Mouse (Mus musculus) gonadal fat pad, adult 2 months (tissue): ENCODE data around the gene Sparcl1. TPM values are rescaled to one million over a fixed set of nuclear protein-coding genes. Genes with fewer than 3 reads are reported as not detected.

ENCODE experiments used
- DNase-seq: peaks from one replicate; pipeline ENCODE4 v3.0.0-alpha.2; 2012; ENCODE audit warnings: low read depth
- polyA plus RNA-seq: library from polyadenylated mRNA; depleted of rRNA; stranded (reverse); fragments of >200 nt; gene quantifications from 2 replicates; pipeline ENCODE4 v1.2.3, GENCODE M21; 2012; rRNA removed

Gene Sparcl1
- polyA plus RNA-seq: 125 and 148 TPM in 2 replicates

DNA sequence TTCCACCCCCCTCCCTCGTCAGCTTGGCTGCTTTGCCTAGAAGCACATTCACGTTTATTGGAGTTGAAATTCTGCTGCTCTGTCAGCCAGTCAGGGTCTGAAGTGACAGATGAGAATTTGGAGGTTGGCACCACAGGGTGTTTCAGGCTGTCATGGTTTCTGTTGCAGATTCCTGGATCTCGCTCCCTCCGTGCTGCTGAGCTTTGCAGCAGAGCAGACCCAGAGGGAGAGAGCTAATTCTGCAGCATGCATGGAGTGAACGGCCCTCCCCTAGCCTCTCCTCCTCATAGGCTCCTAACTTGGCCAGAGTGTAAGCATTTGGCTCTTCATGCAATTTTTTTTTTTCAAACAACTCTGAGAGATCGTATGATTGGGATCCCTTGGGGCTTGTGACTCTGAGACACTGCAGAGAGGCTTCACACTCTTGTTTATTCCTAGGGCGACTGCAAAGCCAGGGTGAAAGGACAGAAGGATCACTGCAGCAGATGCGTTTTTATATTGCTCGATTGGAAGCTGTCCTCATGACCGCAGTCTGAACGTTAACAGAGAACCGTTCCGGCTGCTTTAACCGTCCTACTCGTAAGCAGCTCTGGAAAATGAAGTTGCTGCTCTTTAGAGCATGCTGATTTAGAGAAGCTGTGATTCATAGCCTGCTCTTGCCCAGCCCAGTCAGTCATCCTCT lies at the start of gene Sparcl1:
Sparcl1 (minus strand) TSS at position 243 of the 682 bp plus-strand sequence.
- no peak for DNase-seq

DNA sequence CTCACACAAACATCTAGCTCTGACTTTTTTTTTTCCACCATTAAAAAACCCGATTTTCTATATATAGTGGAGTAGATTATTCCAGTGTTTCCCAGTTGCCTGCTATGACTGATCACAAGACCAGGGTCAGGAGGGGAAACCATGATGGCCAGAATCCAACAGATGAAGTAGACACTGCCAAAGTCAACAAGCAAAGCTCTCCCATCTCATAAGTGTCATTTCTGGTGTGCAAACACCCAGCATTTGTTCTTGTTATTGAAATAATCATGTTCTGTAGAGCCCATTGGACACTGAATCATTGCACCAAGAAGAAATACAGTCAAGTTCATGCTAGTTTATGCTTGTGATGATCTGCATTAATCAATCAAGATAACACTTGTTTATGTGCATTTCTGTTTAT lies 47.9 kb upstream of the Sparcl1 start:
- DNase-seq: no peak

DNA sequence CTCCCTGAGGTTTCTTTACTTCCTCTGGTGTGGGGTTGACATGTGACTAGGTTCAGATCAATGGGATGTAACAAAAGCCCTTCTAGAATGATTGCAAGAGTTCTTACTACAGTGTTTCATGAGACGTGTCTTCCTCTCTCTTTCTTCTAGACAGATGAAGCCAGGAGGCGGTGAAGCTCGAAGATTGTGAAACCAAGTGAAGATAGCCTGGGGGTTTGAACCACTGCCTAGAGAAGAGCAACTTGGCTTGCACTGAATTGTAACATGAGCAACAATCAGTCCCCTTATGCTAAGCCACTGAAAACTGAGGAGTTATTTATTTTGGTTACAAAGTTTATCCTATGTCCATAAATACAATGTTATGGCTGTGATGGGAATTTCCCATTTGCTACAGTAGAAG lies 47.0 kb upstream of the Sparcl1 start:
- peak; percentile 64 for DNase-seq

DNA sequence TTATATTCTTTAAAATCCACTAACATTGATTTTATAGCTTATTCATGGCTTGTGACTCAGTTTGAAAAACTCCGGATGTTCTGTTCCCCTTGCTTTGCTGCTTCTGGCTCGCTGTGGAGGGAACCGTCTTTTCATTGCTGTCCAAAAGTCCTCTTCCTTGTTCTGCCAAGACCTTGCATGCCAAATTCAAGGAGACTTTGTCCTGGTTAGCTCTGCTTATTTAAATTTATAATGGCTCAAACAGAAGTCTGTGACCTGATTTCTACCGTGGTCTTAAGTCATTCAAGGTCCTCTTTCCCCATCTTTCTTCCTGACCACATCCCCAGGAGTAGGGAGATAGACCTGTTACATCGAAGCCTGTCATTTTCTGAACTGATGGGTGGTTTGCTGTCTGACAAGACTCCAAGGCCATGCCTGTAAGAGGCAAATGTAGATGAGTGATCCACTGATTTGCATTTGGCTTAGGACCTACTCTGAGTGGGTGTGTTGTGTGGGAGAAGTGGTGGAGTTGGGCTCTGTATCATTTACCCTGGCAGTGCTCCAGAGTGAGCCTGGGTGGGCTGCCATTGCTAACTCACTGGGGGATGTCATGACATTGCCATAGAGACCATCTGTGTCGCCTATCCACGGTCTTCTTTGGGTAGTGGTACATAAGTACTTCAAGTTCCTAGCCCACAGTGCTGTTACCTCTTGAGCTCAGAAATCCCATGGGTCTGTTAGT lies 45.0 kb upstream of the Sparcl1 start:
- no peak for DNase-seq

DNA sequence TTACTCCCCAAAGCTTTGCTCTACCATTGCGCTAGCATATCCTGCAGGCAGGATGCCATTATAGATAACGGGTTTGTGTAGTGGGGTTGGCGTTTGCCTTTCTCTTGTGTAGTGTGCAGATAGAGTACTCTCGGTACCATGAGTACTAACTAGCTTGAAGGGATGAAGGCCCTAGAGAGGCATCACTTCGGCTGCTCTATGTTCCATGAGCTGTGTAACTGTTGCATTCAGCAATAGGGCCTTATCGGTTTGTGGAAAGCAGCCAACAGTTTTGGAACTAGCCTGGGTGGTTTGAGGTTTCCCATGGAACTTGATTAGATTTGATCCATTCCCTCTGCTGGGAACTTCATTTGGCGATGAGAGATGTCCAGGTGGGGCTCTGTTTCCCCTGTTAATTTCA lies 44.2 kb upstream of the Sparcl1 start:
- no peak for DNase-seq

DNA sequence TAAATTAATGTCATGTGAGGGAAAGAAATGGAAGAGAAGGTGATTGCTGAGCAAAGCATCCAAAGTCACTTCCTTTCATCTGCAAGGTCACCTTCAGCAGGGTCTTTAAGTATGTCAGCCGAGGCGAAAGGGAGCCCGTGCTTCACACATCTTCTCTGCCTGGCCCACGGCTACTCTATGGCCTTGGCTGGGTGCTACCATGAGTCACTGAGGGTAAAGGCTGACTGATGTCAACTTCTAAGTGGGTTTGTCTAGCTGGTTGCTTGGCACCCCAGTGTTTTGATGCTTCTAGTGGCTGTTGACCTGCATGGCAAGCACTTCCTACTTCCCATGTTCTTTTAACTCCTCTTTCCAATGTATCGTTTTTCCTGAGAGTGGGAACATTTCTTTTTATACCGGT lies 36.7 kb upstream of the Sparcl1 start:
- no peak for DNase-seq

DNA sequence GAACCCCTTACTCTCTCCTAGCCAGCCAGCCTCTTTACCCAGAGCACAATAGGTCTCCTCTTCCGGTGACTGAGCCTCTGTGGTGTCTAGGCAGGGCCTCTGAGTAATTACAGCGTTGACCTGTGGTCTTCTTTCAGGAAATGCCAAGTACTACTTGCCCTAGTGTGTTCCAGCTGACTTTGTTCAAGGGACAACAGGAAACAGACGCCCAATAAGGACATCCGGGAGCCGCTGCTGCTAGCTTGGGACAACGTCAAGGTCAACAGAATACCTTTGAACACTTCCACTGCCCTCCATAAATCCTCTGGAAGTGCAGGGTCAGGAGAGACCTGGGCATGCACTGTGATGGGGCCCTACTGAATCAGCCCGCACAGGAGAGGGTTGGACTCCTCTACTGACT lies 35.8 kb upstream of the Sparcl1 start:
- DNase-seq: no peak

DNA sequence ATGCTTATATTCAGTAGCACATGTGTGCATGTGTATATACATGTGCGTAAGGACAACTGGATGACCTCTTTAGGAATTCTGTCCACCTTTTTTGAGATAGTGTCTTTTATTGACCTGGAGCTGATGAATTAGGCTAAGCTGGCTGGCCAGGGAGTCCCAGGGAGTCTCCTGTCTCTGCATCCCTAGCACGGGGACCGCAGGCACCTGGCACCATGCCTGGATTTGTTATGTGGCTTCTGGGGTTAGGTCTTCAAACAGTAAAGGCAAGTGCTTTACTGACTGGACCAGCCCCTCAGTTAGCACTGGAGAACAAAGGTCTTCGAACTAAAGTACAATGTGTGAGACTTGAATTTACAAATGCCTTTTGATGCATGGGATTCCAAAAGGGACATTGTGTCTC lies 30.5 kb upstream of the Sparcl1 start:
- no peak for DNase-seq

DNA sequence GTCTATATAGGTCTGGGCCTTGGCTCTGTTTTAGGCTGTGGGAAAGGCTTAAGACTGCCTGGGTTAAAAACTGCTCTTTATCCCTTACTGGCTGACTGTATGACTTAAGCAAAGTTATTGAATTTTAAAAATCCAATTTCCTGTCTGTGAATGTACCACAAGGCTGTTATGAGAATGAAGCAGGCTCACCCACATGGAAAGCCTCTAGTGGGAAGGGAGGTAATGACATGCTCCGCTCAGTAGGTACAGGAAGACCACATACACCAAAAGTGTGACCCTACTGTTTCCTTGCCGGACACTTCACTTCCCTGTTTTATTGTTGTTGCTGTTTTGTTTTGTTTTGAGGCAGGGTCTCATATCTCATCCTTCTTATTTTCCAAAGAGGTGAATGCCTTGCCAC lies 27.5 kb upstream of the Sparcl1 start:
- no peak for DNase-seq

DNA sequence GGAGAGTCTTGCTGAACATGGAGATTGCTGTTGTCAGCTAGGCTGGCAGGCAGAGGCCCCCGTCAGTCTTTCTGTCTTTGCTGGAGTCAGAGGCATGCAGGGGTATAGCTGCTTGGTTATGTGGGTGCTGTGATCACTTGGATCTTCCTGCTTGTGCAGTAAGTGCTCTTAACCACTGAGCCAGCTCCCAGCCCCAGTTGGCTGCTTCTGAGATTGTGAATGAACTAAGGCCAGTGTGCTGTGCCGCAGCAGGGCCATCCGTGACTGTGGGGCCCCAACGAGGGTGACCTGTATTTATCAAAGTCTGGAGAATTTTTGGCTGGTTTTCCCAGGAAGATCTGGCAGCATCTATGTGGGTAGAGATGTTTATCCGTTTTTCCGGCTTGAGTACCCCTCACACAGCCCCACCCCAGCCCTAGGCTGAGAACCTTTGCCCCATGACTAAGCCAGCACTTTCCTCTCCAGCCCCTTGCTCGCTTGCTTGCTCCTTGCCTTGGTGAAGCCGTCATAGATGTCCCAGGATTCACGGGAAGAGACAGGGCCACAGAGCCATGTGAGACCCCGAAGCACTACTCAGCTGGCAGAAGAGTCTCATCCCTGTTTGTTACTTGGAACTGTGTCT lies 24.5 kb upstream of the Sparcl1 start:
- DNase-seq: no peak

DNA sequence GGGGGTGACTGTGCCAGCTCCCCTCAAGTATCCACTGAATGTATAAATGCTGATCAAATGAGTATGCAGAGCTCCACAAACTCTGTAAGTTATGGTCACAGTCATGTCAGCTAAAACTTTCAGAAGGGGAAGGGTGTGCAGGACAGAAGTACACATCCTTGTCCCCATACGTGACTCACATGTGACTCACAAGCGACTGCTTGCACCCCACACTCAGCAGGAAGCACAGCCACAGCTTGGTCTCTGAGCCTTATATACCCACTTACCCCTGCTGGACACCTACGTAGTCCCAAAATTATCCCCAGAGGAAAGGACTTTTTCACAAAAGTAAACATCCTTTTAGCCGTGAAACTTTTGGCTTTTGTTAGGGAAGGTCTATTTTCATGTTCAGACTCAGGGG lies 20.2 kb upstream of the Sparcl1 start:
- DNase-seq: no peak

DNA sequence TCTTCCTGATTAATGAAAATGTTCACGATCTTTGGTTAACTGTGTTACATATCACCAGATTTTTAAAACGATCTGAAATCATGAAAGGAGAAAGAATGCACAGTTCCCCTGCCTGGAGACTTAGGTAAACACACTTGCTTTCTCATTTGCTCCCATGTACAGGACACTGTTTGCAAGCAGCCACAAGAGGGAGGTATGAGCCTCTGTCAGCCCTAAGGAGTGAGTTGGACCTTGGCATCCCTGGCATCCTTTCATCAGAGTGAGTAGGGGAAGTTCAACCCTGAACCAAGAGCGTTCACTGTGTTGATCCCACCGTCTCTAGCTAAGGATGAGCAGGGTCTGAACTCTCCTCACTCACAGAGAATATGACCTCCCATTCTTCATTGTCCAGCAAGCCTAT lies 18.0 kb upstream of the Sparcl1 start:
- no peak for DNase-seq

DNA sequence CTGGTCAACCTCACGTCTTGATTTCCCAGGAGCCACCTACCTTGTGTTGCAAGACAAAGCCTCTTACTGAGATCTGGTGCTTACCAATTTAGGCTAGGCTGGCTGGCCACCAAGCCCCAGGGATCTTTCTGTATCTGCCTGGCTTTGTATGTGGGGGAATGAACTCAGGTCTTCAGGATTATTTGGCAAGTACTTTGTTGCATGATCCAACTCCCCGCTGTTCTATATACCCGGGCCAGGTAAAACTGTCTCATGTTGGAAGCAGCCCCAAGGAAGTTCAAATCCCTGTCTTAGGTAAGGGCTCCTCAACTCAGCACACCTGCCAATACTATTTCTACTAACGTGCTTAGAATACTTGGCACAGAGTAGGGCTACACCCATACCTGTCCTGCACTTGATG lies 17.4 kb upstream of the Sparcl1 start:
- DNase-seq: peak; percentile 92

DNA sequence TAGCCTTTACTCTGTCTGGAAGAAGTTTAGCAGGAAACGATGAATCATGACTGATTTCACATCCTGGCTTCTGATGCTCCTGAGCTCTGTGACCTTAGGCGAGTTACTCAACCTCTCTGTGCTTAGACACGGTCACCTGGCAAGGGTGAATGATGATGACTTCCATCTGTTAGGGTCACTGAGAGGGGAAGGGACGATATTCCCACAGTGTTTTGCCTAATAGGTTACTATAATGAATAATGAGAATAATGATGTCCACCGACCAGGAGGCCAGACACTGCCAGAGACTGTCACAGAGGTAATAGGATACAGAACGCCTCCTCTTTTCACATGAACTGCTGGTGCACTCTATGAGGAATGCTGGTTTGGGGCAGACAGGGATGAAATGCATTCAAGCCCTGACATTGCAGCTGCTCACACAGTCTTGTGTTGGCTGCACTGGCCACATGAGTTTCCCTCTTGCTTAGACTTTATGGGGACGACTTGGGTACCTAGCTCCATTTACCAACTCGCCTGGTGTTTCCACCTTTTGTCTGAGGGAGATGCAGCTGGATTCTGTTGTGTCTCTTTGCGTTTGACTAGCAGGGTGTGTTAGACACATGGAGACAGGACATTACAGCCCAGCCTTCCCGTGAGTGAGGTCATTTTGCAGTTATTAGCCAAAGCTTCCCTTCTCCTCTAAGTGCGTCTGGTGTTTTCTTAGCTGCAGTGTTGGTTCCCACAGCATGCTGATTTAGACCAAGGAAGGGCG lies 14.9 kb upstream of the Sparcl1 start:
- peak; percentile 72 for DNase-seq

DNA sequence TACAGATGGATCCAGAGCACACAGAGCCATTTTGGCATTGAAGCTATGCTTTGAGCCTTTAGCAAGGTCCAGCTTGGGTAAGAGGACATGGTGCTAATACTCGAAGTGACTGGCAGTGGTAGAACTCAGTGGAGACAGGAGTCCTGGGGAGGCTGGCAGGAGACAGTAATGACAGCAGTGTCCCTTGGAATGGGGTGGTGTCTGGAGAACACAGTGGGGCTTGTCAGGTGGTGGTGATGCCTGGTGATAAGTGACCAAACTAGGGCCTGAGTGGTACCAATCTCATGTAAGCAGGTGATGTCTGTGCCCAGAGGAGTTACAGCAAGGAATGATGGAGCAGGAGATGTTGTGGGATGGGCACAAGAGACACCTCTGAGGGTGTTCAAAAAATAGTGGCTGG lies 13.8 kb upstream of the Sparcl1 start:
- no peak for DNase-seq

DNA sequence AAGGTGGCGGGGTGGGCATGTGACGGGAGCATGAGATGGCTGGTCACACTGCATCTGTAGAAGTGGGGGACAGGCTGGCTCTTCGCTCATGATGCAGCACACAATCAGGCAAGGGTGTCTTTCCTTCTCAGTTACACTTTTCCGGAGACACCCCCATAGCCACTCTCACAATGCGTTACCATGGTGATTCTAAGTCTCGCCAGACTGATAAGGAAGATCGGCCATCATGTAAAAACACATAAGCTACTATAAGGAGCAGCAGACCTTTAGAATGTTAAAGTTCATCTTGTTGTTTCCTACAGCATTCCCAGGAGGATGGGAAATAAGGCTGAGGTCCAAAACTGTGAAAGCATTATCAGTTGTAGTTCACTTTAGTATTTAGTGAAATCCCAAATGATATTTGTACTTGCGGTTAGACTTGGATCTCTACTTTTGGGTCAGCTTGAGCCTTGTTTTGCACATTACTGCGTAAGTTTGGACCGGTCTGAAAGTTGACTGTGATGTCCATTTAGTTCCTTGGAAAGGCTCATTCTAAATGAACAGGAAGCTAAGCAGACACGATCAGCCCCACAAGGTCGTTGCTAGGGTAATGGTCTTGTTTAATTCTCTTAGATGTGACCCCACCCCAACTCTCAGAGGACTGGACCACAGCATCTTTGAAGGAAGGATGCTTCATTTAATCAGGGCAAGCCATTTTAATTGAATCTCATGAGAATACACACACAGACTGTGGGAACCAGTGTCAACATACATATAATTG lies 13.2 kb upstream of the Sparcl1 start:
- DNase-seq: no peak

DNA sequence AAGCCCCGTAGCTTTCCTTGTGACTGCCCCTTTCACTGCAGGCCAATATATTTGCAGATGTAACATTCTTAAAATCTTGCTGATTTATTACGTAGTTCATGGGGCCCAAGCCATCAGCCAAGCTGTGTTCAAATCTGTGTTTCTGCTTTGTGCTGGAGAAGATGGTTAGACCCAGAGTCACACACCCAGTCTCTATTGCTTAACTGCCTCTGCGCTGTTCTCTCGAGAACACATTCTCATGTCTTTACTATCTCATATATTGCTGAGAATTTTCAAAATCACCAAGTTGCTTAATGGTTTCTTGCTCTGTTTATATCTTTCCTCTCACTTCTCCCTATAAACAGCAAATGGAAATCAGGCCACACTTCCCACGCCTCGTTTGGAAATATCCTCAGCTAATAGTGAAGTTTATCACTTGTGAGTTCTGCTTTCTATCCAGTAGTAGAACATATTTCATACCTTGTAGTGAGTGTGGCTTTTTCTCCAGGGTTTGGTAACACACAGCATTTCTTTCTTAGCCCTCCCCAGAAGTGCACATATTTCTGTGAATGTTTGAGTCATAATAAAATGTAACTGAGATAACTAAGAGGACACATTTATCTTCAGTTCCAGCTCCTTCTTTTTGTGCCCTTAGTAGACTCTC lies 10.6 kb upstream of the Sparcl1 start:
- DNase-seq: no peak

DNA sequence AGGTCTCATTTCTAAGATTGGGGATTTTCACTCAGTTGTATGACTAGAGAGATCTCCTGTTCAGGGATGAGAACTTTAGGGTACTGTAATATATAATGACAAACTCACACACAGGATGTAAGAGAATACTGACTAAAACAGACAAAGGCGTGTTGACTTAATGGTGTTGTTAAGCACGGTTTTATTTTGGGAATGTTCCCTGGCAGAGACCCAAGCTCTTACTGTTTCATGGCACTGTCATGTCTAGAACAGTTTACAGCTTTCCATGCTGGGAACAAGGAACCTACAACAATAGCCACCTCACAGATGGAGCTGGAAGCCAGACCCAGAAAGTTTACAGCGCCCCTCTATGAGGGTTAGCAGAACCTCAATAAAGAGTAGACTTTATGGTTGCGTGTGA lies 2.4 kb upstream of the Sparcl1 start:
- DNase-seq: no peak

DNA sequence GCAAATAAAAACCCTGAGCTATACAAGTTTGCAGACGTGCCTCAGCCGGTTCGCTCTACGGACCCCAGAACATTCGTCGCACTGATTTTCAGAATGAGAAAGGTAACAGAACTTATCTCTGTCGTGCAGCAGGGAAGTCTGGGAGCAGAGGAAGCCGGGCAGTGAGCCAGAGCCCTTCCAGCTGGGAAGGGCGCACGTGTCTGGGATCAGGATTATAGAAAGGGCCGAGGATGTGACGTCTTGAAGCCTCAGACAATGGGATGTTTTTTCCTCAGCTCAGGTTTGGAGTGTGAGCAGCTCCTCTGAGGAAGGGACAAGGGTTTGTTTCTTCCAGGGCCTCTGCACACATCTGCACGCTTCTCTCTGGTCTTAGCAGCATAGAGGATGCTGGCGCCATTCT lies 1.6 kb upstream of the Sparcl1 start:
- no peak for DNase-seq

DNA sequence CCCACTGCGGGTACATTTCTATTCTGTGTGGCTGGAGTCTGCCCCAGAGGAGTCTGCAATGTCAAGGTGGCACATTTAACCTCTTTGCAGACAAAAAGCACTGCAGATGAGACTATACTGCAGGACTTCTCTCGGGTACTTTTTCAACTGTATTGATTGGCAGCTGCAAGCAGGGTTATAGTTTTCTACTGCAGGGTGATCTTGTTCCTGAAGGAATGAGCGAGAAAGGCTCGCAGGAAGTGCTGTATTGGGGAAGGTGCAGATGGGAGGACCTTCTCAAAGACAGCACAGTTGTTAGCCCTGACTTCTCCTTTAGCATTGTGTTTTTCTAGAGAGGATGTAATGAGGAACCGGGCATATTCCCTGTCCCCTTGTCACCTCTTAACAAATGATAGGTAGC lies 1.0 kb downstream of the Sparcl1 start:
- DNase-seq: no peak

DNA sequence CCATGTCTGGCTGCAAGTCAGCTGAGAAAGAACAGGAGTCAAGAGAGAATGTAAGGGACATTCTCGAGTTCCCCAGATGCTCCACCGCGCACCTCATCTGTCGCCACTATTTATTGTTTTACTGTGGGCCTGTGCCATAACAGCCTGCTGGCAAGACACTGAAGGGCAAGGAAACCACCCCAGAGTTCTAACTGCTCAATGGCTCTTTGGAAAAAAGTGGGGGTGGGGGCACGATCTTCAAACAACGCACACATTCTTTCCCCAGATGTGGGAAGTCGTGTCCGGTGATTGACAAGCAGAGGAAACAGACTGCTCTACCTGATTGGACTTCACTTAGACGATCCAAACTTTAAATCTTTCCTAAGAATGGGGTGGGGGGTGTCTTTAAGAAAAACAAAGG lies 1.5 kb downstream of the Sparcl1 start:
- no peak for DNase-seq
